Mouse (Mus musculus): ENCODE measurements around the gene Cstf2t. TPM values are rescaled to one million over a fixed set of nuclear protein-coding genes. Genes with fewer than 3 reads are reported as not detected.

Gene Cstf2t
- 10 to 100 TPM; 70.4 to 70.9 TPM for total RNA-seq (2021)
- long read RNA-seq, experiment 1, full-length matches to known transcripts: 147 of 147 reads
- long read RNA-seq, experiment 1, partial matches to known transcripts: 0 of 147 reads
- long read RNA-seq, experiment 1, other reads (novel, unspliced or antisense): 0 of 147 reads
- long read RNA-seq, experiment 2, full-length matches to known transcripts: 95 of 96 reads
- long read RNA-seq, experiment 2, partial matches to known transcripts: 0 of 96 reads
- long read RNA-seq, experiment 2, other reads (novel, unspliced or antisense): 1 of 96 reads

GRCm38 (mm10) chr19:31082662-31083429 is at the start of gene Cstf2t:
Gene Cstf2t (plus strand): TSS chr19:31082837.
- DNase-seq (ENCODE audit: low spot score in 2 of 2): peak; percentile 99

GRCm38 (mm10) chr19:31038951-31039350 is 43.7 kb upstream of the Cstf2t start:
- DNase-seq (ENCODE audit: low spot score in 2 of 2): no peak

DNA sequence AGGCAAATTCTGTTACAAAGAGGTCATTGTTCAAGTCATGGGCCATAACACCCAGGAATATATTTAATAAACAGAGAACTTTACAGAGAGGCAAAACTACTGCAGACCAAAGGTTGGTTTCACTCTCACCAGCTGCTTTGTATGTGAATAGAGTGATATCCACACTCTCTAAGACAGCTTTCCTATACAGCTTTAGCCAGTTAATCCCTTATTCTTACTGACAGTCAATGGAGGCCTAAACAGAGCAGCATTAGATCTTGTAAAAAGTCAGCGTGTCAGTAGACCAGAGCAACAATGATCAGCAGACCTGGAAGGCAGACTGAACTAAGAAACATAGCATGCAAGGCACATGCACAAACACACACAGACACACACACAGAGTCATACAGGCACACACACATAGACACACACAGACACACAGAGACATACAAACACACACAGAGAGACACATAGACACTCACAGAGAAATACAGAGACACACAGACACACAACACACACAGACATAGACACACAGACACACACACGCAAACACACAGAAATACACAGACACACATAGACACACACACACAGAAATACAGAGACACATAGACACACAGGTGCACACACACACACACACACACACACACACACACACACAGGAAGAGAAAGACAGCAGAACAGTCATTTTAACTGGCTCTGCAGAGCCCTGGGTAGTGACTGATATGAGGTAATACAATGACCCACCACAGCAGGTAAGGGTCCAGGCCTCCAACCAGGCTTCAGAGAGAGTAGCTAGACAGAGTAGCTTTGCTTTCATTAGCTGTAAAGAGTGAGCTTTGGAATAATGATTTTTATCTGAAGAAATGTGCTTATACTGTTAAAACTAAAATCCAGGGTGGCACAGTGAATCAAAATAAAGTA is 41.4 kb upstream of the Cstf2t start:
- DNase-seq (ENCODE audit: low spot score in 2 of 2): no peak

GRCm38 (mm10) chr19:31046601-31047000 is 36.0 kb upstream of the Cstf2t start:
- no peak for DNase-seq (ENCODE audit: low spot score in 2 of 2)

DNA sequence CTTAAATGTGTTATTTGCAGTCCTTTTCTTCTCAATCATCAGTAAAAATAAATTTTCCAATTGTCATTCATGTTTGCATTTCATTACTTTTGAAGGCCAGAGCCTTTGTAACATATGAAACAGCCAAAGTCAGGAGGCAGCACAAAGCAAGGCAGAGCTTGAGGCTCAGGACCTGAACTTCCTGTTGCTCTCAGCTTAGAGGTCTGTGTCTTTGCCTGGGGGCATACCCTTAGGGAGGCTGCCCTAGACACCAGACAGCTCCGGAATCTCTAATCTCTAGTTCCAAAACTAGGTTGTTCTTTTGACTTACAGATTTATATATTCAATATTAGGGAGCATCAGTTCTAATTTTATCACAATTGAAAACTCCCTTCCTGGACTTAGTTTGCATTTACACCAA is 17.9 kb upstream of the Cstf2t start:
- no peak for DNase-seq (ENCODE audit: low spot score in 2 of 2)

DNA sequence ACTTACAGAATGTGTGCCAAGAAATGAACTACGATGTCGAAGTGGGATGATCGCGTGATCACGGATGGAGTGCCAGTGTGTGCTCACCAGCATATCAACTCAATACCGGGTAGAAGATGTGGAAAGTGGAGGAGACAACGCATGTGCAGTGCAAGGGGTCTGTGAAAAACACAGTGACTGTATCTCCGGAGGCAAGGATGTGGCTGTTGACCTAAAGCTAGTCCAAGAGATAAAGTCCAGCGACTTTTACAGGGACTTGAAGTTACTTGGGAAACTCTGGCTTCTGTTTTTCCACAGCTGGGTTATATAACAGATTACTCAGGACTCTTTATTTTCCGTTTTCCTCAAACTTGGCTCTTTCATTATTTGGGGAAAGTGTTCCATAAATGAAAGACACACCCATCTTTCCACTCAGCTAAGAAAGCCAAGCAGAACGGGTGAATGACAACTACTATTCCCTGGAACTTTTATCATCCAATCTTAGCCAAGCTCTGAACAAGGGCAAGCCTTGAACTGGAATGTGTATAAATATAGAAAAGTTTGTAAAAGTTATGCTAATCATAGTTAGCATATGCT is 17.3 kb upstream of the Cstf2t start:
- DNase-seq (ENCODE audit: low spot score in 2 of 2): no peak

- peak in 1 of 2 experiments; percentile 12 for DNase-seq (ENCODE audit: low spot score in 2 of 2)
Measured at GRCm38 (mm10) chr19:31073959-31074716, 8.5 kb upstream of the Cstf2t start.

- DNase-seq (ENCODE audit: low spot score in 2 of 2): no peak
Measured at GRCm38 (mm10) chr19:31074717-31075063, 7.9 kb upstream of the Cstf2t start.

DNA sequence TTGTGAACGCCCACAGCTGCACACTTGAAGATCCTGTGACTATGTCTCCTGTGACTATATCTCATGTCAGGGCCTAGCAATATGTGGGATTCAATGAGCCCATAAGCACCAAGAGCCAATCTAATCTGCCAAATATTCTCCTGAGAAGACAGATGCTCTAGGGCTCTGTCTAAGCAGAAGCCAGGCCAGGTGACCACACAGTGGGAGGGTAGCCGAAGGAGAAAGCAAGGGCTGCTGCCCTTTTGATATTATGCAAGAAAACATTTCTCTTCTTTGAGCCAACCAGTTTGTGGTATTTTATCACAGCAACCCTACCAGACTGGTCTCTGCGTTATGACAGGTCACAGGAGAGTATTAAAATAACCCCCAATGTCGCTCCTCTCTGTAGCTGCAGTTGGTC is 6.5 kb upstream of the Cstf2t start:
- no peak for DNase-seq (ENCODE audit: low spot score in 2 of 2)

DNA sequence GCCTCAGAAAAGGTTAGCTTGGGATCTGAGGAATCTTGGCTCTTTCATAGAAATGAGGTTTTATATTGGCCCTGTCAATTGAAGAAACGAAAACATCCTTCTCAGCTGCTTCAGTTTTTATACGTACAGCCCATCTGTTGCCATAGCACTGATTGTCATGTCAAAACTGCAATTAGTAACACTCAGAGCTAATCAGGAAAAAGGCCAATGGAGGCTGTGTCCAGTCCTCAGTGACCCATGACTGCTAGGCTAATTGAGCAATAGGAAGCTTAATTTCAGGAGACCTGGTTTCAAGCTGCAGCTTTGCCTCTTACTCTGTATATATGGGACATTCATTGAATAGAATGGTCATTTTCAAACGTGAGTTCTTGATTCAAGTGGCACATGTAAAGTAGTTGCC is 4.4 kb upstream of the Cstf2t start:
- no peak for DNase-seq (ENCODE audit: low spot score in 2 of 2)

DNA sequence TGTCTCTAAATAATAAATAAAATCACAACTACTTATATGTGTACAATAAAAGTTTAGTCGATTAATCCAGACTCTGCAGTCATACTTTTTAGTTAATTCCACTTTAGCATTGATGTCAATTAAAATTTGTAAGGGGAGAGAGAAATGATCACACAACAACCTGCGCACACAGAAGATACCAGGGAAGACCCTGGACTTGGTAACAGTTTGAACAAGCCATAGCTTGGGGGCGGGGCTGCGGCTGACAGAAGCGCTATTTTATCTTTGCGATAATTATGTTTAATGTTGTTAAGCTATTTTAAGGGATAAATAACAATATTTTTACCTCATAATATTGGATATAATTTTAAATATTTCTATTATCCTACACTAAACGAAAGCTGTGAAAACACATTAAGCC is 411 bp upstream of the Cstf2t start:
- no peak for DNase-seq (ENCODE audit: low spot score in 2 of 2)

DNA sequence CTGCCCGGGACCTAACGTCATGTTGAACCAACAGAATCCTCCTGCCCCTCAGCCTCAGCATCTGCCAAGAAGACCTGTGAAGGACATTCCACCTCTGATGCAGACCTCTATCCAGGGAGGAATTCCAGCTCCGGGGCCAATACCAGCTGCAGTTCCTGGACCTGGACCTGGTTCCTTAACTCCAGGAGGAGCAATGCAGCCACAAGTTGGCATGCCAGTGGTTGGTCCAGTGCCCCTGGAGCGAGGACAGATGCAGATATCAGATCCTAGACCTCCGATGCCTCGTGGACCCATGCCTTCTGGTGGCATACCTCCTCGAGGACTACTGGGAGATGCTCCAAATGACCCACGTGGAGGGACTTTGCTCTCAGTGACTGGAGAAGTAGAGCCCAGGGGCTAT is 1.1 kb downstream of the Cstf2t start:
- DNase-seq (ENCODE audit: low spot score in 2 of 2): no peak

GRCm38 (mm10) chr19:31097857-31098256 is 15.2 kb downstream of the Cstf2t start:
- no peak for DNase-seq (ENCODE audit: low spot score in 2 of 2)

DNA sequence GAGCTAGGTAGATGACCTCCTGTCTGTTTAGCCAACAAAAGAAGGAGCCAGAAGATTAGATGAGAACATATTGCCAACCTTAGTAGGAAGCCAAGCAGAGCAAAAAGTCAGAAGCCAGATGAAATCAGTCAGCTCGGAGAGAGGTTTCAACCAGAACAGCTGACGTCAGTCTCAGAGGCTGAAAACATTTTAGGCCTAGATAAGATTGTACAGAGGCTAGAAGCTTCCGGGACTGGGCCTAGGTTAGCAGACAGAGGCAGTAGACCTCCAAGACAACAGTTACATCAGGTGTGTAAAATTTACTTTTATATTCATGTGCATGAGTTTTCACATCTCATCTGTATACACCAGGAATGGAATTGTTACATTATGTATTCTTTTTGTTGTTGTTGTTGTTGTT is 16.7 kb downstream of the Cstf2t start:
- no peak for DNase-seq (ENCODE audit: low spot score in 2 of 2)

- DNase-seq (ENCODE audit: low spot score in 2 of 2): no peak
Measured at GRCm38 (mm10) chr19:31104764-31105163, 22.1 kb downstream of the Cstf2t start.

- no peak for DNase-seq (ENCODE audit: low spot score in 2 of 2)
Measured at GRCm38 (mm10) chr19:31106036-31106435, 23.4 kb downstream of the Cstf2t start.

DNA sequence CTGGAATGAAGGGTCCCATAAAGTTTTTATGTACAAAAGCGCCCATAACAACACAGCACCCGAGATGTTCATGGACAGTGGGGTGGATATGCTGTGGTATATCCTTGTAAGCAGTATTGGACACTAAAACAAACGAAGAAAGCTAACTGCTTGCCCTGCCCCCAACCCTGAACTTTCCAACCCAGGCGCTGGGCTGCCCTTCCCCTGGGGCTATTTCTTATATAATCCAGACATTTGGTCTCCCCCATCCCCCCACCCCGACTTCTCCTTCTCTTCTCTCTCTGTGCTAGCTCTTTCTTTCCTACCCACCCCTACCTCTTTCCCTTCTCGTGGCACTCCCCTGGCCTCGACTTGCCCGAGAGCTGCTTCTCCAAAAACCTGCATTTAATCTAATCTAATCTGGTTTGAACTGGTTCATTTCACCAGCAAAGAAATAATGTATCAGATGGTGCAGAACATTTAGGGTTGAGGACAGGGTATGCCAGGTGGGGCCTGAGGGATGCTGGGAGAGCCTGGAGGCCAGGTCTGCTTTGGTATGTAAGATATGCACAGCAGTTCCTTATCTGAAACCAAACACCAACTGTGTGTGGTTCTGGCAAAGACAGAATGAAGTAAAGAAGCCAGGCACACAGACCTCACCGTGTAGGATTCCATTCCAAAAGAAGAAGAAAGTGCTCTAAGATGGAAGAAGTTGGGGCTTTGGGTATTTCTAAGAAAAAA is 24.4 kb downstream of the Cstf2t start:
- no peak for DNase-seq (ENCODE audit: low spot score in 2 of 2)

DNA sequence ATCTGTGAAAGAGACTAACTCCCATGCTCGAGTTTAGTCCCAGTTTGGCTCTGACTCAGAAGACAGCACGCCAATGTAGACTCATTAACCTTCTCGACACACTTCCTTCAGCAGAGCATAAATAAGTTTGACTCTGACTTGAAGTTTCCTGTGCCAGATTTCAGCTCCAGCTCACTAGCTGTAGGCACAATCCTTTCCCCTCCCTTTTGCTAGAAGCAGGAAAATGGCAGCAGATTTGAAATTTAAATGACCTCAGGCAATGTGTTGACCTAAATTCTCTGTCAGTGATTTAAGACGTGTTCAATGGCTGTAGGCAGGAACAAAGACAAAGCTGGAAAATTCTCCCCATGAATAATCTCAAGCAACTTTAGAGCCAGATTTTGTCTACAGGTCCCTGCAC is 32.1 kb downstream of the Cstf2t start:
- DNase-seq (ENCODE audit: low spot score in 2 of 2): peak; percentile 9 to 29

DNA sequence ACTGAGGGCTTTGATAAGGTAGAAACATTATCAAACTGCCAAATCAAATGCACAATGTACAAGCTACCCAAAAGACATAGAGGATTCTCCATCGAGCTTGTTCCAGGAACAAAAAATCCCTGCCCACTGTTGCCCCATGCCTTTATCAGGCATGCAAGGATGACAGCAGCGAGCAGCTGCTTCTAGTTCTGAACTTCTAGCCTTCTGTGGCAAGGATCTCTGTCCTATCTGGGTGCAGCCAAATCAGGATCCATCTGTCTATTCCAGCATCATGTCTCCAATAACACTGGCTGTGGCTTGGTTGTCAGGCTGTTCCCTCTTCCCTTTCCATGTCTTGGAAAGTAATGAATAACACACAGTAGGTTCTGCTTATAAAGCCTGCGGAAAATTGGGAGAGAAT is 42.0 kb downstream of the Cstf2t start:
- DNase-seq (ENCODE audit: low spot score in 2 of 2): no peak

DNA sequence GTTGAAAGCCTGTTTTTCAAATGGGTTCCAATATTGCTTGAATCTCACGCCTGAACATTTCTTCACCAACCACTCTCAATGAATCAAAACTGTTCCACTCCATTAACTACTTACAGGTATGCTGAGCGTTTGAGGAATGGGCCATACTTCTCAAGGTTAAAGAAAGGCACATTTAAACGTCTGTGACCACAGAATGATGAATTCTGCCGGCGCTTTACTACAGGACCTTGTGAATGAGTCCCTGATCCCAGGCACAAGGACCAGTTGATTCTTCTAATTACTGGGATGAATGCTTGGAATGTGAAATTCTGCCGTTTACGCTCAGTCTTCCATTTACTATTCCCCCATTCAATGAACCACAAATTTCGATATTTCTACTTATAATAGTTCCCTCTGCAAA is 50.0 kb downstream of the Cstf2t start:
- no peak for DNase-seq (ENCODE audit: low spot score in 2 of 2)
